Mouse (Mus musculus) liver, adult 2 months (tissue): ENCODE results near the gene Ckb.

Source experiments
- CTCF ChIP-seq: fragments of 200-500 bp; IDR thresholded peaks from 2 replicates; pipeline ENCODE4 v1.5.1; 2011; ENCODE audit warnings: low read depth, low read length, control low read depth
- POLR2A ChIP-seq: fragments of 200-500 bp; IDR thresholded peaks from 2 replicates; pipeline ENCODE4 v1.6.1; 2011; ENCODE audit warnings: low read length, control low read depth; ENCODE audit not compliant: insufficient read depth; ENCODE audit errors: extremely low read depth

GRCm38 (mm10) chr12:111675797-111676580 is 3.9 kb upstream of the Ckb start:
- TF ChIP-seq CTCF (no peak), POLR2A (no peak)
